Mouse (Mus musculus): ENCODE results near the gene Fam178b. TPM values are rescaled to one million over a fixed set of nuclear protein-coding genes. Genes with fewer than 3 reads are reported as not detected.

The Fam178b gene
- polyA plus RNA-seq, 1 experiment, result 0.22 TPM

DNA sequence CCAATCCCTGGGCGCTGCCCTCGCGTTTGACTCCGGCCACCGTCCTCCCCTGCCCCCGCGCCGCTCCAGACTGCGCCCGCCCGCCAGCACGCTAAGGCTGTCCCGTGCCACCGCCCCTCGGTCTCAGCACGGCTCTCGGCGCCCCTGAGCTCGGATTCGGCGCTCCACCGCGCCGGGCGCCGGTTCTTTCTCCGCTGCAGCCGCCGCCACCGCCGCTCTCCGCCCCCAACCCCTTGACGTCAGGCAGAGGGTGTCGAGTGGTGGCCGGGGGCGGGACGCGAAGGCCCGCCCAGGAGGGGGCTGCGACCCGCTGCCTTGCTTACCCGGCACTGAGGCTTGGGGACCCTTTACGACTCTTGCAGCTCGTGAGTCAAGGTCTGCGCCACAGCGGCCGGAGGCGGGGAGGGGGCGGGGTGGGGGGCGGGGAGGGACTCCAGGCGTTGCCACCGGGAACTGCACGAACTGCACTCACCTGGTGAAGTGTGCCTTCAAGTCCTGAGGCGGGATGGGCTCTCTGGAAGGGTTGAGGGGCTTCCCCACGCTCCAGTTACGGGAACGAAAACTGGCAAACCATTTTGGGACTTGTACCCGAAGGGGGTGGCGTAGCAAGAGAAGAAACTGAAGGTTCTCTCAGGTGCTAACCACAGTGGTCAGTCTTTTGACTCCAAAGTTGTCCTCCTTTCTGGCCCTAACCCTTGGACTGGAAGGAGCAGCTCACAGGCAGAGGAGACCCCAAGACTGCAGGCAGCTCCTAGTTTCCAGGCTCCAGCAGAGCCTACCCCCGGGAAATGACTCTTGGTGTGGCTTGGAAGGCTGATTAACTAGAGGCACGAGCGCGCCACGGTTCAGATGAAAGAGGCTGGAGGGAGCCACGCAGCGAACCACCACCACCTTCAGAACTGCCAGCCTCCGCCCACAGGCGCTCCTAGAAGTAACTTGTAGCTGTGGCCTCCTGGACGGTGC, 124.7 kb downstream of the Fam178b start, which contains the start of gene Sema4c:
Gene Sema4c, minus strand, starts transcription at position 319 of the 963 bp plus-strand sequence.
- TF ChIP-seq POLR2A (IDR thresholded peaks at IDR 0.05; ENCODE audit: borderline replicate concordance, extremely low read depth, insufficient read depth, insufficient read length, poor library complexity, severe bottlenecking) (peak; percentile 93), CTCF (IDR thresholded peaks at IDR 0.05; ENCODE audit: borderline replicate concordance, extremely low read depth, insufficient read depth, insufficient read length) (no peak)
- DNase-seq (ENCODE audit: low read depth), result peak; percentile 92

DNA sequence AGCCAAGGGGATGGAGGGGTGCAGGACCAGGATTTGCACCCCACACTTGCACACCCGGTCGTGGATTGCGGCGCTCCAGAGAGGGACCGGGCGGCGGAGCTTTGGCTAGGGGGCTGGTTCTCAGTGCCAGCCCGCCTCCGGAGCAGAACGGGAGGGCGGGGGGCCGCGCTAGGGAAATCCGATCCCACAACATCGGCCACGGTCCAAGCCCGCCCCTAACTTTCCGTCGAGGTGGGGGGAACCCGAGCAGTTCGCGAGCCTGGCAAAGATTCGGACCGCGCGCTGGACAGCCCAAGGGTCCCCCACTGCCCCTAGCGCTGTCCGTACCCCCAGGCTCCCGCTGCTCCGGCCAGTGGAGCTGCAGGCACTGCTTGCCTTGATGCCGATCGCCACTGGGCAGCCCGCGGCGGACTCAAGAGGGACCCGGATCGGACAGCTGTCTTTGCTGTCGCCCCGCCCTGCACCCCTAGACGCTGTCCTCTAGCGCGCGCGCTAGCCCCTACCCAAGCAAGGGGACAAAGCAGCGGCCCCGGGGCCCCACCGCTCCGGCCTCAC, 125.4 kb downstream of the Fam178b start:
- peak; percentile 80 for DNase-seq (ENCODE audit: low read depth)
- TF ChIP-seq POLR2A (IDR thresholded peaks at IDR 0.05; ENCODE audit: borderline replicate concordance, extremely low read depth, insufficient read depth, insufficient read length, poor library complexity, severe bottlenecking), result no peak
- no peak for TF ChIP-seq CTCF (IDR thresholded peaks at IDR 0.05; ENCODE audit: borderline replicate concordance, extremely low read depth, insufficient read depth, insufficient read length)

DNA sequence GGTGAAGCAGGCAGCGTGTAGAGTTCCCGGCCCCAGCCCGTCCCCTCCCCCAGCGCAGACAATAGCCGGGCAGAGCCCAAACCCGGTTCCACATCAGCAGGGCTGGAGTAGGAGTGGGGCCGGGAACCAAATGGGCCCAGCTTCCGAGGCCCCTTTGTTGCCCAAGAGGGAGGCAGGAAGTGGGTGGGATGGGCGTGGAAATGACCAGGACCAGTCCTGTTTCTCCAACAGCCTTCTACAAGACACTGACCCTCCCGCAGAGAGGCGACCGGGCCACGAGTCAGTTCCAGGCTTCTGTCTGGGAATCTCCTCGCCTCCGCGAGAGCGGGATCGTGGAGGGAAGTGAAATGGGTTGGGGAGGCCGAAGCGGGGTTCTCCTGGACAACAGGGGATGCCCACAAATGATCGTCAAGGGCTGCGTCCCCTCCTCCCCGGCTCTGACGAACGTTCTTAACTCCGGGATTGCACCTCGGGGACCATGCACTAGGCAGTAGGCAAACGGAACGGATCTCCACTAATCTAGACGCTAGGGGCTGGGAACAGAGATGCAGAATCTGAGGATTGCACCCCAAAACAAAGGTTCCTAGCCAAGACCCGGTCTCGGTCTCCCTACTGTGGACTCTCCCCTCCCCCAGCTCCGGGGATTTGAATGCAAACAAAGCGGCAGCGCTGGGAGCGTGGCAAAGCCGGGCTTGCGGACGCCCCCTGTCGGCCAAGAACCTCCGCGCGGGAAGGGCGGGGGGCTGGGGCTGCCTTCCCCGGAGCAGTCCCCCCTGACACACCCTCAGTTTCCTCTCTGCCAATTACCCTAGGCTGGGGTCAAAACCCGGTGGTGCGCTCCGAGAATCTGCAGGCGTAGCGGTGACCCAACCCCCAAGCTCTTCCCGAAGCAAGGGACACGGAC, 126.2 kb downstream of the Fam178b start:
- peak; percentile 97 for DNase-seq (ENCODE audit: low read depth)
- TF ChIP-seq CTCF (IDR thresholded peaks at IDR 0.05; ENCODE audit: borderline replicate concordance, extremely low read depth, insufficient read depth, insufficient read length) (peak; percentile 92), POLR2A (IDR thresholded peaks at IDR 0.05; ENCODE audit: borderline replicate concordance, extremely low read depth, insufficient read depth, insufficient read length, poor library complexity, severe bottlenecking) (peak; percentile 70; the same call in 1 of the 2 replicates)

DNA sequence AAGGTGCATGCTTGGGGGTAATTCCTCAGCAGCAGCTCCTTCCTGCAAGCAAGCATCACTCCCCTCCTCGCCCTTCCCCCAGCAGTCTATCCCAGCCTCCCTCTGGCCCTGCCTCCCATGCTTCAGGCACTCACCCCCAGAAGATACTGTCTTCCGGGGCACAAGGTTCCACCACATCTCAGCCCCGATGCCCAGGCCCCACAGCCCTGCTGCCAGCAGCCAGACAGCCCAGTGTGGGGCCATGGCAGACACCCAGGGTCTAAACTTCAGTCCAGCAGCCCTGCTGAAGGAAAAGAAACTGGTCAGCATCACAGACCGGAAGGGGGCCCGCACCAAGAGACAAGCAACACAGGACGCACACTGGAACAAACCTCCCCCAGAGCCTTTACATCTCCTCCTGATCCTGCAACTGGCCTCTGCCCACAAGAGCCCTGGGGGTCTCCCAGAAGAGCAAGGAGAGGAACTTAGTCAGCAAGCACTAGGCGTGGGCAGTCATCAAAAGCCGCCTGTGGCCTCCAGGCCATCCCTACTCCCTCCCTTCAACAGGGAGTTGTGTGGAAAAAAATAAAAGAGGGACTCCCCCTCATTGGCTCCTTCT, 127.1 kb downstream of the Fam178b start:
- DNase-seq (ENCODE audit: low read depth), result peak; percentile 54
- TF ChIP-seq CTCF (IDR thresholded peaks at IDR 0.05; ENCODE audit: borderline replicate concordance, extremely low read depth, insufficient read depth, insufficient read length) (no peak), POLR2A (IDR thresholded peaks at IDR 0.05; ENCODE audit: borderline replicate concordance, extremely low read depth, insufficient read depth, insufficient read length, poor library complexity, severe bottlenecking) (no peak)

DNA sequence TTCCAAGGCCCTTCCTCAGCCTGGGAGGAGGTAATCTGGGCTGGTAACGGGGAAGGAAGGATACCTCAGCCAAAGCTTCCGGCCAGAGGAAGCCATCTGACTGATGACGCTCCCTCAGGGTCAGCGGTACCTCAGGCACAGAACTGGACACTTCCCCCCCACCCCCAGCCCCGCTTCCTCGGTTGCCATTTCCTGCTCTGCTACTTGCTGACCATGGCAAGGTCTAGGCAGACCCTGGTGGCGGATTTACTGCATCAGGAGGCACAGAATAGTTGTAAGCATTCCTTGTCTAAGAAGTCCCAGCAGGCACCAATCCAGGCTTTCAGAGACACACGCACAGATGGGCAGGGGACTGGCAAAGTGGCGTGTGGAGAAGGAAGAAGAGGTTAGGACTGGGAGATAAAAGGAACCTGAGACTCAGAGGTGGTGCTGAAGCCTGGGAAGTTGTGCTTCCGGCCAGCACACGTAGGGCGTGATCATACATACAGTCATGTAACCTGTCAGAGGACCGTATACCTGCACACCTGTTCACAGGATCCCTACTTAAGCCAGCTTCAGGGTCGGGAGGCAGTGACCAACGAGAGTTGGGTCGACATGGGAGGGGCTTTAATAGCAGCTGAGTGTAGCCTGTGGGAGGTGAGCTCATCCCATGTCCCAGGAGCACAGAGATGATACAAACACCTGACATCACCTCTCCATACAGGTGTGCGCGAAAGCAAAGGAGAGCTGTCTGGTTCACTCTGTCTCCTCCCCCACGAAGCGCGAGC, 128.2 kb downstream of the Fam178b start:
- no peak for DNase-seq (ENCODE audit: low read depth)
- no peak for TF ChIP-seq CTCF (IDR thresholded peaks at IDR 0.05; ENCODE audit: borderline replicate concordance, extremely low read depth, insufficient read depth, insufficient read length)

DNA sequence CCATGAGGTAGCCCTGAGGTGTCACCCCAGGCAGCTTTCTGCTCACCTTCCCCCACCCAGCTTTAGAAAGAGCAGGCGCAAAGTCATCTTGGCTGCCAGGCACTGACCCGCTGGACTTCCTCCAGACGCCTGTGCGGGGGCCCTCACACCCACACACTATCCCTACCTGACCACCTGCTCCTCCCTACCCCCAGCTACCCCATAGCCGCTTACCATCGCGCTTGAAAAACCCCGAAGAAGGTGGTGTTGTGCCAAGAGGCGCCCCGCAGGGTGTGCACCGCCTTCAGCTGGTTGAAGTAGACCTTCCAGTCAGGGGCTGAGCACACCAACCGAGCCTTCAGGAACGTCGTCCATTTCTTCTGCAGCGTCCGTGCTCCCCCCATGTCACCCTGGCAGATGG, 130.5 kb downstream of the Fam178b start:
- no peak for DNase-seq (ENCODE audit: low read depth)
- TF ChIP-seq CTCF (IDR thresholded peaks at IDR 0.05; ENCODE audit: borderline replicate concordance, extremely low read depth, insufficient read depth, insufficient read length), result no peak
- no peak for TF ChIP-seq POLR2A (IDR thresholded peaks at IDR 0.05; ENCODE audit: borderline replicate concordance, extremely low read depth, insufficient read depth, insufficient read length, poor library complexity, severe bottlenecking)

DNA sequence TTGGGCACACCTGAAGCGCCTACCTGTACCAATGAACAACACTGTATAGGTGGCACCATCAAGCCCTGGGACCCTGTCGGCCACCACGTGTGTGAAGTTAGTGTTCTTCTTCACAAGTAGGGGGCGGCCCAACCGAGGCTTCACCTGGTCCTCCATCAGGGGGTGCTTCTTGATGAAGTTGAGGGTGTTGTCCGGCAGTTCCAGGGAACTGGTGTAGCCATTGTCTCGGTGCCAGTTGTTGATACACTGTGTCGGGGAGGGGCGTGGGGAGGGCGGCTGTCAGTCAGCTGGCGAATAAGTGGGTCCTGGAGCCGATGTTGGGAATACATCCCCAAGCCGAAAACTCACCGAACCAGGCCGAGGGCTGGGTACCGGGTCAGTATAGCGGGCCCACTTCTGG, 131.1 kb downstream of the Fam178b start:
- DNase-seq (ENCODE audit: low read depth), result no peak
- TF ChIP-seq CTCF (IDR thresholded peaks at IDR 0.05; ENCODE audit: borderline replicate concordance, extremely low read depth, insufficient read depth, insufficient read length), result no peak
- TF ChIP-seq POLR2A (IDR thresholded peaks at IDR 0.05; ENCODE audit: borderline replicate concordance, extremely low read depth, insufficient read depth, insufficient read length, poor library complexity, severe bottlenecking), result no peak

DNA sequence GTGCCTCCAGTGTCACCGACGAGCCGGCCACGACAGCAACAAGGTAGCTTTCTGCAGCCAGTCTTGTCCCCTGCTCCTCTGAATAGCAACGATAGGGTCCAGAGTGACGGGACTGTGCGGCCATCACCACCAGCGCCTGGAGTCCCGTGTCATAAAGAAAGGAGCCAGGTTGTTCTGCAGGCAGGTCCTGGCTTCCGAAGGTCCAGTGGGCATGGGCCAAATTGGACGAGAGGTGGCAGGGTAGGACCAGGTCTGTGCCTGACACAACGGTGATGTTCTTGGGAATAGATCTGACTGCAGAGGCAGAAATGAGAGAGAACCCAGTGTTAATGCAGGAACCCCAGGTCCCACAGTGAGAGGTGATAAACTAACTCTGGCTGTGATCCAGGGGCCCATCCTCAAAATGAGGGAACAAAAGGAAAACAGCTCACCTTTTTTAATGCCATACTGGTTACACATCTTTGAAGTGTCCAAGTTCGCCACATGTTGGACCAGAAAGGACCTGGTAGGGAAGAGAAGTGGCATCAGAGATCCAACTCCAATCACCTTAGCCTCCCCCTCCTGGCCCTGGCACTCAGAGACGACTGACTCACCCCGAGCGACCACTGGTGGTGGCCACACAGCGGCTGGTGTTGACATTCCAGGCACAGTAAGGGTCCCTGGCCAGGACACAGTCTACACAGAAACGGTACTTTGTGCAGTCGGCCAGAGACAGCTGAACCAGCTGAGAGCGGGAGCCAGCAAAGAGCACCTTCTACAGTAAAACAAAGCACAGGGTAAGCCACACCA, 132.7 kb downstream of the Fam178b start:
- DNase-seq (ENCODE audit: low read depth), result no peak
- TF ChIP-seq POLR2A (IDR thresholded peaks at IDR 0.05; ENCODE audit: borderline replicate concordance, extremely low read depth, insufficient read depth, insufficient read length, poor library complexity, severe bottlenecking) (no peak), CTCF (IDR thresholded peaks at IDR 0.05; ENCODE audit: borderline replicate concordance, extremely low read depth, insufficient read depth, insufficient read length) (no peak)

DNA sequence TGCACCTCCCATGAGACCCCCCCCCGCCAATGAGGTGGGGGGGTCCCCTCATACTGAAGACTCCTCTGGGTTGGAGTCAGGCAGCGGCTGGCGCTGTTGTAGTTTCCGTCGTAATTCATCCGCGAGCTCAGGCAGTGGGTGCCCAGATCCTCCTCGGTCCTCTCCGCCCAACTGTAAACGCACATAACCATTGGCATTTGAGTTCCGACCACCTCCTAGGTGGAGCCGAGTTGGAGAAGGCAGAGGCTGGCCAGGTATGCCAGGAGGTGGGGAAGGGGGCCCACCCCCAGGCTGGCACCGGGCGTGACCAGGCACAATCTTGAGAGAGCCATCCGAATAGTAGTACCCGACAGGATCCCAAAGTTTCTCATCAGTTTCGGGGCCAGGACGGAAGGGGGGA, 133.5 kb downstream of the Fam178b start:
- TF ChIP-seq CTCF (IDR thresholded peaks at IDR 0.05; ENCODE audit: borderline replicate concordance, extremely low read depth, insufficient read depth, insufficient read length) (no peak), POLR2A (IDR thresholded peaks at IDR 0.05; ENCODE audit: borderline replicate concordance, extremely low read depth, insufficient read depth, insufficient read length, poor library complexity, severe bottlenecking) (no peak)
- no peak for DNase-seq (ENCODE audit: low read depth)

All from brain, embryonic 14.5 days (tissue).